Mouse (Mus musculus): ENCODE results near the gene Psma3. TPM values are rescaled to one million over a fixed set of nuclear protein-coding genes. Genes with fewer than 3 reads are reported as not detected.

Psma3 gene
- polyA plus RNA-seq, 1 experiment from 2014 or later = 550 TPM

DNA sequence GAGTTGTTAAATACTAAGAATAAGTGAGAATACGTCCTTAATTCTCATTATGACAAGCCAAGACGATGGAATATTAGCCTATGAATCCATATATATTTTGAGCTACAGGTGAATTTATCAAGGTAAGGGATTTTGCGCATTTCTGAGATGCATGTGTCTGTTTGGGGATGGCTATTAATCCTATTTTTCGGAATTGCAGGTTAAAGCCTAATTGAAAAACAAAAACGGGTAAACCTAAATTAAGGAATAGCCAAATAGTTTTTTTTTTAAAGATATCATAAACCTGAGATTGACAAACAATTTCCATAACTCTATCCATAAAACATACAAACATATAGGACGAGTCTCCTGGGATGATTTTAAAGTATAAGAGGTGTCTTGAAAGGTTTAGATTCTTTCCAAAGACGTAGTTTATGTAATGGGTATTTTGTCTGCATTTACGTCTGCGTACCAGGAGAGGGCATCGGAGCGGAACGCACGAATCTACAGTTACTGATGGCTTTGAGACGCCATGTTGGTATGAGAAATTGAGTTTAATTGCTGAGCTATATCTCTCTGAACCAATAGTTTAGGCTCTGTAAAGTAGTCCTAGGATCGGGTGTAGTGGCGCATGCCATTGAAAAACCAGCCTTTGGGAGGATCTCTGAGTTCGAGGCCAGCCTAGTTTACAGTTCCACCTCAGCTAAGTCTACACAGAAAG, 4.8 kb upstream of the Psma3 start:
- Histone ChIP-seq H3K4me3 (peak overlapping the region; percentile 39), H3K4me2 (replicated peaks) (peak overlapping the region; percentile 41), H3K27ac (replicated peaks) (peak overlapping the region; percentile 64), H3K9me3 (no peaks in the 10 kb centered on the region), H3K4me1 (peaks cover 7% of the 10 kb centered on the region; the same call in 1 of the 2 replicates), H3K27me3 (no peaks in the 10 kb centered on the region), H3K9ac (replicated peaks) (no peak overlapping the region; the same call in 1 of the 2 replicates), H3K36me3 (0 out of 2 replicates have a peak, but pooled peaks cover under 1% of the 10 kb centered on the region)
- no peak for ATAC-seq (replicated peaks)
- WGBS = 4% methylated on average over 17 of the region's 17 CpGs

DNA sequence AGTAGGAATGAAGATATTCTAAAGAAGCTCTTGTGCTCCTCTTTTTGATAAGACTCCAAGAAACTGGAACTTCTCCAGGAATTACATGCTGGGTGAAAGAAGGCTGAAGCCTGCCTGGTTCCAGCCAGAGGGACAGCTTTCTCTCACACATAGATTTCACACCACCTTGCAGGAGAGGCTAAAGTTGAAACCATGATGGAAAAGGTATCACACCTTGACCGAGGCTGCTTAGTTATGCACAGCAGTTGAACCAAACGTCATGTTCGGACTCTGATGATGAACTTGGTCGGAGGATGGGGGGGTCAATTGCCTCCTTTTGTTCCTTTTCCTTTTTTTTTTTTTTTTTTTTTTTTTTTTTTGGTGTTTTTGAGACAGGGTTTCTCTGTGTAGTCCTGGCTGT, 590 bp upstream of the Psma3 start:
- peaks cover 15% of the 10 kb centered on the region for H3K4me1 ChIP-seq
- H3K9ac ChIP-seq (replicated peaks) = no peak overlapping the region
- peak overlapping the region; percentile 97; the same call in 1 of the 2 replicates for H3K27ac ChIP-seq (replicated peaks)
- H3K36me3 ChIP-seq = no peaks in the 10 kb centered on the region
- no peak for ATAC-seq (replicated peaks)
- no peaks in the 10 kb centered on the region for H3K9me3 ChIP-seq
- 92% methylated on average over 4 of the region's 4 CpGs for WGBS
- H3K4me2 ChIP-seq (replicated peaks) = no peak overlapping the region
- H3K27me3 ChIP-seq = no peaks in the 10 kb centered on the region
- 0 out of 2 replicates have a peak overlapping the region, but pooled peaks have one; percentile 100 for H3K4me3 ChIP-seq

DNA sequence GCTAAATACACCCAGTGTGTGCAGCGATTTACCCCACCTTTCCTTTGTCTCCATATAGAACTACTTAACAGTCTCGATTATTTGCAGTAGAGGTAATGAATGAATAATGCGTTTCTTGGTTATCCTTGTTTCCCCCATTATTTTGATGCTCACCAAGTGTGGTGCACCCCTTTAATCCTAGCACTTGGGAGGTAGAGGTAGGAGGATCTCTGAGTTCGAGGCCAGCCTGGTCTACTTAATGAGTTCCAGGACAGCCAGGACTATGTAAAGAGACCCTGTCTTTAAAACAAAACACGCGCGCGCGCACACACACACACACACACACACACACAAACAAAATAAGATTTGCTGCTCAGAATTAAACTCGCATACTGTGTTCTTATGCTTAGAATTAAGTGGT, 985 bp downstream of the Psma3 start:
- H3K4me3 ChIP-seq = peak overlapping the region; percentile 100
- peak overlapping the region; percentile 97 for H3K27ac ChIP-seq (replicated peaks)
- no peaks in the 10 kb centered on the region for H3K27me3 ChIP-seq
- peak overlapping the region; percentile 70 for H3K4me2 ChIP-seq (replicated peaks)
- no peak for ATAC-seq (replicated peaks)
- peaks cover 9% of the 10 kb centered on the region for H3K36me3 ChIP-seq
- WGBS = 29% methylated on average over 10 of the region's 10 CpGs
- H3K4me1 ChIP-seq = peaks cover 15% of the 10 kb centered on the region
- H3K9ac ChIP-seq (replicated peaks) = peak overlapping the region; percentile 99
- H3K9me3 ChIP-seq = no peaks in the 10 kb centered on the region

DNA sequence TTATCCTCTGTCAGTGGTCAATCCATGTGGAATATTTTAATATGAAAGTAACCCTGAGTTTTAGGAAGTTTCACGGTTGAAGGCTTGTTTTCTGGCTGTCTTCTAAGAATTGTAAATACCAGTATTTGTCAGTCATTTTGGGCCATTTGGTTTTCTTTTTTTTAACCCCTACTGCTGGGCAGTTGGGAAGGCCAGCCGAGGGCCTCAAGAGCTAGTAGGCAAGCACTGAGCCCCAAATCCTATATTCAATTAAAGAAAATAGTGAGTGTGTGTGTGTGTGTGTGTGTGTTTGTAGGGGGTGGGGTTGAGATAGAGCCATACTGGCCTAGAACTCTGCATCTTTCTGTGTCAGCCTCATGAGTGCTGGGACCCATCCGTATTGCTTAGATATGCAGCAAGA, 1.5 kb downstream of the Psma3 start:
- peak overlapping the region; percentile 100 for H3K4me3 ChIP-seq
- no peak for ATAC-seq (replicated peaks)
- H3K4me1 ChIP-seq = peaks cover 15% of the 10 kb centered on the region
- peaks cover 9% of the 10 kb centered on the region for H3K36me3 ChIP-seq
- H3K4me2 ChIP-seq (replicated peaks) = peak overlapping the region; percentile 70
- H3K27ac ChIP-seq (replicated peaks) = no peak overlapping the region
- WGBS = 78% methylated on average over 3 of the region's 3 CpGs
- H3K27me3 ChIP-seq = no peaks in the 10 kb centered on the region
- peak overlapping the region; percentile 99; the same call in 1 of the 2 replicates for H3K9ac ChIP-seq (replicated peaks)
- H3K9me3 ChIP-seq = no peaks in the 10 kb centered on the region

DNA sequence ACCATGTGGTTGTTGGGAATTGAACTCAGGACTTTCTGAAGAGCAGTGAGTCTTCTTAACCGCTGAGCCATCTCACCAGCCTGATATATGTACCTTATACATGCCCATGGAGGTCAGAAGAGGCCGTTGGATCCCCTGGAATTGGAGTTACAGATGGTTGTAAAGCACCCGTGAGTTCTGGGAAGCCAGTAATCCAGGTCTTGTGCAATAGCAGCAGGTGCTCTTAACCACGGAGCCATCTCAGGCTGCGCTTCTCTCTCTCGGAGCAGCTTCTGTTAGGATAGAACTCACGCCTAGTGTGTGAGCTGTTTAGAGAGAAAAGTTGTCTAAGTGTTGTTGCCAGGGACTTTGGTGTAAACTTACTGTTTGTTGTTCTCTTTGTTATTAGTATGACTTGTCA, 3.9 kb downstream of the Psma3 start:
- Histone ChIP-seq H3K27ac (replicated peaks) (no peak overlapping the region), H3K4me1 (peaks cover 15% of the 10 kb centered on the region), H3K36me3 (peaks cover 20% of the 10 kb centered on the region), H3K4me2 (replicated peaks) (no peak overlapping the region), H3K4me3 (no peak overlapping the region), H3K27me3 (no peaks in the 10 kb centered on the region), H3K9ac (replicated peaks) (no peak overlapping the region), H3K9me3 (no peaks in the 10 kb centered on the region)
- ATAC-seq (replicated peaks) = no peak
- 90% methylated on average over 7 of the region's 7 CpGs for WGBS

DNA sequence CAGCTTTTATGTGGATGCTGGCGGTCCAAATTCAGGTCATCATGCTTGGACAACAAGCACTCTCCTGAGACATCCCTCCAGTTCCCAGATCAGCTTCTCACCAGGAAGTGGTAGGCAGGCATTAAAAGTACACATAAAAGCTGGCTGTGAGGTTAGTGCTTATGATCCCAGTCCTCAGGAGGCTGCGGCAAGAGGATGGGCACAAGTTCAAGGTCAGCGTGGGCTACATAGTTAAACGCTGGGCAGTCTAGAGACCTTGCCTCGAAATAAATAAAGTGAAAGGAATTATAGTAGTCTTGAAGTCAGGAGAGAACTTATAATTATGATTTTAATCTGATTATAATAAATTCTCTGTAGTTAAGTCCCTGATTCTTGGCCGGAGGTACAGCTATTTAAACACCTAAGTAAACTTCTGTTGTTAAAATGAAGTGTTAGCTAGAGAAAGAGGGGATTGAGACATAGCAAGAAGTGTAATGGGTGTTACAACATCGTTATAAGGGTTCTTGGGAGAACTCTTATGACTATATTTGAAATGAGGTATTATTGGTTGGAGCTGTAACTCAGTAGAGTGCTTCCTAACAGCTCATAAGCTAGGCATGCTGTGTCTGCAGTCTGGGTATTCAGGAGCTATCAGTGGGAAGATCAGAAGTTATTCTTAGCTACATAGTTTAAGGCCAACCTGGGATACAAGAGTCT, 10.6 kb downstream of the Psma3 start:
- no peaks in the 10 kb centered on the region for H3K4me1 ChIP-seq
- no peak overlapping the region for H3K9ac ChIP-seq (replicated peaks)
- H3K27me3 ChIP-seq = no peaks in the 10 kb centered on the region
- no peaks in the 10 kb centered on the region for H3K9me3 ChIP-seq
- WGBS = 95% methylated on average over 7 of the region's 7 CpGs
- no peak overlapping the region for H3K4me2 ChIP-seq (replicated peaks)
- H3K36me3 ChIP-seq = peaks cover 74% of the 10 kb centered on the region
- H3K4me3 ChIP-seq = no peak overlapping the region
- no peak overlapping the region for H3K27ac ChIP-seq (replicated peaks)
- no peak for ATAC-seq (replicated peaks)

DNA sequence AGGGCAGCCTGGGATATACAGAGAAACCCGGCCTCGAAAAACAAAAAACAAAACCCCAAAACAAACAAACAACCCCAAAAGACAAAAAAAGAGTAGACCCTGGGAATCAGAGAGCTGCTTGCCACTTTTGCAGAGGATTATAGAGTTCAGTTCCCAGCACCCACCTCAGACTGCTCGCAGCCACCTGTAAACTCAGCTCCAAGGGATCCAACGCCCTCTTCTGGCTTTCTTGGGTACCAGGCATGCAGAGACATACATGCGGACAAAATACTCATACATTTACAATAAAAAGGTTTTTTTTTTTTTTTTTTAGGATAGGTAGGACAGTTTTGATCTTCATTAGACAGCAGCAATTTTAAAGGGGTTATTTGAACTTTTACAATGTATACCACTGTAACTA, 22.8 kb downstream of the Psma3 start:
- no peak overlapping the region for H3K4me2 ChIP-seq (replicated peaks)
- no peaks in the 10 kb centered on the region for H3K9me3 ChIP-seq
- no peak overlapping the region for H3K4me3 ChIP-seq
- ATAC-seq (replicated peaks) = no peak
- no peaks in the 10 kb centered on the region for H3K4me1 ChIP-seq
- H3K27me3 ChIP-seq = no peaks in the 10 kb centered on the region
- peaks cover 45% of the 10 kb centered on the region for H3K36me3 ChIP-seq
- no peak overlapping the region for H3K27ac ChIP-seq (replicated peaks)
- 91% methylated on average over 5 of the region's 5 CpGs for WGBS
- no peak overlapping the region for H3K9ac ChIP-seq (replicated peaks)

DNA sequence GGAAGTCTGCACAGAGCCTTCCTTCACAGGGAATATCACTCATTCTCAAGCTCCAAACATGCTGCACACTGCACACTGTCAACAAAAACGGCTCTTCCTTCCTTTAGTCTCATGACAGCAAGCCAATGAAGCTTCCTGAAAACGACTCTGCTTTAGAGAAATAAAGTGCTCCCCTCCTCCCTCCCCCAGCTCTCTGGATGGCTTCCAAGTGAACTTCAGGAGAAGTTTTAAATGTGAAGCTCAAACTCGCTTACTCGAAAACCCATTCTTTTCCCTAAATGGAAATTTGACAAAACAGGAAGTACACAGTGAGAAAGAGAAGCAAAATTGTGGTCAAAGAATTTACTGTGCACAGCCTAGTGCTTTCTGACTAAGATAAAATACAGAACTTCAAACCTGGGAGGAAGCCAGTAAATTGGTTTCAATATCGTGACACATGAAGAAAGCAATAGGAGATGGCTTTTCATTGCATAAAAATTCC, 25.0 kb downstream of the Psma3 start:
- Histone ChIP-seq H3K4me1 (no peaks in the 10 kb centered on the region), H3K9me3 (no peaks in the 10 kb centered on the region), H3K9ac (replicated peaks) (no peak overlapping the region), H3K27ac (replicated peaks) (no peak overlapping the region), H3K4me2 (replicated peaks) (no peak overlapping the region), H3K4me3 (no peak overlapping the region), H3K27me3 (no peaks in the 10 kb centered on the region), H3K36me3 (peaks cover 46% of the 10 kb centered on the region)
- 36% methylated on average over 5 of the region's 5 CpGs for WGBS
- ATAC-seq (replicated peaks) = no peak

DNA sequence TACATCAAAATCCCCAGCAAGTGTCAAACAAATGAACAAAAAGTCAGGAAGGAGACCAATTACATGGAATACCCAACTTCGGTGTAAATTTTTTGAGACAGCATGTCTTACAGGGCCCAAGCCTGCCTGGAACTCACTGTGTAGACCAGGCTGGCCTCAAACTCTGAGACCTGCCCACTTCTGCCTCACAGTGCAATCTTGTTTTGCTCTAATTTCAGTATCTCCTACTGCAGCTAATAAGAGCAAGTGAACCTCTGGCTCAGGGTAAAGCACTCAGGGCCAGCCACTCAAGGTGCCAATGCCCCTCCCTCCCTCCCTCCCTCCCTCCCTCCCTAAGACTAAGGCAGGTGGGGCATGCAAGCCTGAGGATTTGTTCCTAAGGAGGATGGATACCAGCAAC, 25.9 kb downstream of the Psma3 start:
- Histone ChIP-seq H3K27me3 (no peaks in the 10 kb centered on the region), H3K36me3 (peaks cover 46% of the 10 kb centered on the region), H3K4me1 (no peaks in the 10 kb centered on the region), H3K9ac (replicated peaks) (no peak overlapping the region), H3K9me3 (no peaks in the 10 kb centered on the region), H3K27ac (replicated peaks) (no peak overlapping the region), H3K4me2 (replicated peaks) (no peak overlapping the region), H3K4me3 (no peak overlapping the region)
- ATAC-seq (replicated peaks) = no peak
- 91% methylated on average over 1 of the region's 1 CpGs for WGBS

DNA sequence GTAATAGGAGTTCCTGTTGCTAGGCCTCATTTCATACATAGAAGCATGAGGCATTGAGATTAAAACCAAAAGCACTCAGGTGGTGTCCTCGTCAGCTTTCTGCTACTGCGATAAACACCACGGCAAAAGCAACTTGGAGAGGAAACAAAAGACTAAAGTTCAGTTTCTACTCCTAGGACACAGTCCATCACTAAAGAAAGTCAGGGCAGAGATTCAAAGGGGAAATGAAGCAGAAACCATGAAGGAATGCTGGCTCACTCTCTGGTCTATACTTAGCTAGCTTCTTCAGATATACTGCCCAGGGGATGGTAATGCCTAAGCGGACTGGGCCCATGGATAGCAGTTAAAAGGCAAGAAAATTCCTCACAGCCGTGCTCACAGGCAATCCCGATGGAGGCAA, 27.0 kb downstream of the Psma3 start:
- WGBS = 78% methylated on average over 6 of the region's 6 CpGs
- H3K9ac ChIP-seq (replicated peaks) = no peak overlapping the region
- H3K9me3 ChIP-seq = no peaks in the 10 kb centered on the region
- H3K4me2 ChIP-seq (replicated peaks) = no peak overlapping the region
- H3K36me3 ChIP-seq = peaks cover 46% of the 10 kb centered on the region
- H3K27me3 ChIP-seq = no peaks in the 10 kb centered on the region
- no peak overlapping the region for H3K4me3 ChIP-seq
- no peak overlapping the region for H3K27ac ChIP-seq (replicated peaks)
- ATAC-seq (replicated peaks) = no peak
- no peaks in the 10 kb centered on the region for H3K4me1 ChIP-seq

DNA sequence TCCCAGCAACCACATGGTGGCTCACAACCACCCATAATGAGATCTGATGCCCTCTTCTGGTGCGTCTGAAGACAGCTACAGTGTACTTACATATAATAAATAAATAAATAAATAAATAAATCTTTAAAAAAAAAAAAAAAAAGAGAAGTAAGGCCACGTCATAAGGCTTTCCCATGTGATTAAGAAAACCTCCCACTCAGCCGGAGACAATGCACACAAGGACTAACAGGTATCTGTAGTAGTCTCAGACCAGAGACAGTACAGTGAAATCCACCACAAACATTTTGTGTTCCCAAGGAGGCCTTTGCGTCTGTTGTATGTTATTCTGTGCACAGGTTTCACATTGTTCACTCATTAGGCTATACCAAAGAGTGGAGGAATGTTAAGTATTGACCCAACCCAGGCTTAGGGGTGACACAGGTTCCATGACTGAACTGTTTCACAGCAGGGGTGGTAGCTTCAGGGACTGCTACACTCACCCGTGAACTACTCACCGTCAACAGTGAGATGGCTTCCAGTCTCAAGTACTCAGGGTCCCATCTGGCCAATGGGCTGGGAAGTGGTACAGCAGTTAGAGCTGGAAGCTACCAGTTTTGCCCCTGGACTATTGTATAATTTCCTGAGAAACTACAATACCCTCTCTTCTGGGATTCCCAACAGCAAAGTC, 29.5 kb downstream of the Psma3 start:
- Histone ChIP-seq H3K4me1 (no peaks in the 10 kb centered on the region), H3K4me2 (replicated peaks) (no peak overlapping the region), H3K4me3 (no peak overlapping the region), H3K36me3 (peaks cover 59% of the 10 kb centered on the region), H3K9ac (replicated peaks) (no peak overlapping the region), H3K27me3 (no peaks in the 10 kb centered on the region), H3K9me3 (no peaks in the 10 kb centered on the region), H3K27ac (replicated peaks) (no peak overlapping the region)
- 91% methylated on average over 5 of the region's 6 CpGs for WGBS
- ATAC-seq (replicated peaks) = no peak

DNA sequence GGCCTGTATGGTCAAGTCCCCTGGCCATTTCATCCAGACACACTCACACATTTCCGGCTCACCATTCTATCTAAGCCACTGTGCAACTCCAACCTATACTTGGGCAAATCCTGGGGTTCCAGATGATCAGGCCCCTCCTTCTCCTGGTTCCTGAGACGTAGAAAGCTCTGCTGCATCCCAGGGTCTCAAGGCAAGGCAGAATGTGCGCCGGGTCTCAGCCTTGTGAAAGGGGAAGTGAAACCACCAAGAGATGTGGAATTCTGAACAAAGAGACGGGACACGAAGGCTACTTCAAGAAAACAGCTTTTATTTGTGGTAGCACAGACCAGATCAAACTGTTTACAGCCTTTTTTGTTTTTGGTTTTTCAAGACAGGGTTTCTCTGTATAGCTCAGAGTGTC, 31.7 kb downstream of the Psma3 start:
- Histone ChIP-seq H3K4me3 (no peak overlapping the region), H3K4me1 (no peaks in the 10 kb centered on the region), H3K36me3 (peaks cover 65% of the 10 kb centered on the region), H3K9me3 (no peaks in the 10 kb centered on the region), H3K9ac (replicated peaks) (no peak overlapping the region), H3K27ac (replicated peaks) (no peak overlapping the region), H3K4me2 (replicated peaks) (no peak overlapping the region), H3K27me3 (no peaks in the 10 kb centered on the region)
- WGBS = 94% methylated on average over 6 of the region's 6 CpGs
- no peak for ATAC-seq (replicated peaks)

Data from forebrain, embryonic 15.5 days (tissue).